Mouse (Mus musculus) CH12.LX (cell line): ENCODE measurements around the gene Lrrtm4. TPM values are rescaled to one million over a fixed set of nuclear protein-coding genes. Genes with fewer than 3 reads are reported as not detected.

ENCODE experiments used
- DNase-seq: peaks from one replicate; pipeline ENCODE4 v3.0.0-alpha.2; 2013; ENCODE audit errors: extremely low read depth
- H3K27ac ChIP-seq: 2 replicates; pipeline ENCODE4 v1.5.1; 2012; ENCODE audit warnings: low read depth, mild to moderate bottlenecking, control low read depth, moderate library complexity; ENCODE audit not compliant: insufficient read depth
- H3K27me3 ChIP-seq: replicated peaks from 2 replicates; pipeline ENCODE3; 2012; ENCODE audit warnings: inconsistent platforms
- H3K36me3 ChIP-seq, 2 experiments: replicated peaks in 1 of 2; 2 replicates each; pipeline versions ENCODE3 to v1.6.1; 2012; ENCODE audit warnings: inconsistent platforms in 1 of 2, low read length in 1 of 2, mild to moderate bottlenecking in 1 of 2, mixed read lengths in 1 of 2, moderate library complexity in 1 of 2; ENCODE audit not compliant: control insufficient read depth in 1 of 2, insufficient read depth in 1 of 2
- H3K4me1 ChIP-seq, 2 experiments: 2 replicates each; pipeline ENCODE4 v1.6.1; 2012; ENCODE audit warnings: inconsistent platforms in 1 of 2, moderate library complexity in 1 of 2; ENCODE audit not compliant: insufficient read depth in 2 of 2, control insufficient read depth in 1 of 2
- H3K4me2 ChIP-seq: 2 replicates; pipeline ENCODE4 v1.6.1; 2012; ENCODE audit warnings: low read depth, mild to moderate bottlenecking, control low read depth; ENCODE audit not compliant: poor library complexity, insufficient read depth, severe bottlenecking
- H3K4me3 ChIP-seq, 3 experiments: fragments of 150-350 bp in 1 of 3; sonication (generic) in 1 of 3; replicated peaks in 1 of 3; 2 replicates each; pipeline versions ENCODE3 to v1.5.1; 2011 to 2012; ENCODE audit warnings: low read depth in 2 of 3, low read length in 2 of 3, mild to moderate bottlenecking in 2 of 3, moderate library complexity in 2 of 3, control low read depth in 1 of 3, improper control_type of control experiment in 1 of 3, inconsistent platforms in 1 of 3, mixed read lengths in 1 of 3; ENCODE audit not compliant: poor library complexity in 1 of 3
- H3K79me2 ChIP-seq: replicated peaks from 2 replicates; pipeline ENCODE4 v1.6.1; 2012; ENCODE audit warnings: mild to moderate bottlenecking, moderate library complexity; ENCODE audit not compliant: control insufficient read depth, poor library complexity, insufficient read depth, severe bottlenecking; ENCODE audit errors: extremely low read depth
- H3K9ac ChIP-seq: 2 replicates; pipeline ENCODE4 v1.6.1; 2012; ENCODE audit warnings: low read depth, mild to moderate bottlenecking, control low read depth, moderate library complexity; ENCODE audit not compliant: insufficient read depth
- H3K9me3 ChIP-seq: replicated peaks from 2 replicates; pipeline ENCODE3; 2012; ENCODE audit warnings: low read length, inconsistent platforms, mixed read lengths
- CHD1 ChIP-seq: IDR thresholded peaks from 2 replicates; pipeline ENCODE4 v1.6.1; 2012; ENCODE audit warnings: low read depth, low read length, improper control_type of control experiment, inconsistent platforms
- CHD2 ChIP-seq: IDR thresholded peaks from 2 replicates; pipeline ENCODE4 v1.6.1; 2011; ENCODE audit warnings: low read length, improper control_type of control experiment
- CTCF ChIP-seq, 2 experiments: IDR thresholded peaks in 1 of 2; conservative IDR thresholded peaks in 1 of 2; 2 replicates each; pipeline ENCODE4 v1.5.1; 2011 to 2012; ENCODE audit warnings: low read depth in 2 of 2, low read length in 2 of 2, improper control_type of control experiment in 1 of 2, inconsistent platforms in 1 of 2, mild to moderate bottlenecking in 1 of 2, moderate library complexity in 1 of 2
- E2F4 ChIP-seq: IDR thresholded peaks from 2 replicates; pipeline ENCODE4 v1.6.1; 2011; ENCODE audit warnings: low read depth, low read length, improper control_type of control experiment; ENCODE audit not compliant: insufficient replicate concordance
- EP300 ChIP-seq: IDR thresholded peaks from 2 replicates; pipeline ENCODE4 v1.6.1; 2011; ENCODE audit warnings: low read length, improper control_type of control experiment
- ETS1 ChIP-seq: conservative IDR thresholded peaks from 2 replicates; pipeline ENCODE4 v1.6.1; 2012; ENCODE audit warnings: low read depth, mild to moderate bottlenecking, inconsistent platforms, low read length, improper control_type of control experiment, moderate library complexity
- HCFC1 ChIP-seq: IDR thresholded peaks from 2 replicates; pipeline ENCODE4 v1.6.1; 2012; ENCODE audit warnings: low read depth, mild to moderate bottlenecking, inconsistent platforms, low read length, improper control_type of control experiment
- IRF4 ChIP-seq: IDR thresholded peaks from 2 replicates; pipeline ENCODE4 v1.6.1; 2014; ENCODE audit warnings: low read depth, mild to moderate bottlenecking, inconsistent platforms, low read length, improper control_type of control experiment
- KAT2A ChIP-seq: IDR thresholded peaks from 2 replicates; pipeline ENCODE4 v1.6.1; 2012; ENCODE audit warnings: low read length, improper control_type of control experiment, inconsistent platforms; ENCODE audit not compliant: insufficient replicate concordance
- MAFK ChIP-seq: IDR thresholded peaks from 2 replicates; pipeline ENCODE4 v1.6.1; 2011; ENCODE audit warnings: low read length, improper control_type of control experiment; ENCODE audit not compliant: insufficient replicate concordance
- MAZ ChIP-seq: IDR thresholded peaks from 2 replicates; pipeline ENCODE4 v1.6.1; 2012; ENCODE audit warnings: low read depth, mild to moderate bottlenecking, inconsistent platforms, low read length, improper control_type of control experiment, moderate library complexity
- MXI1 ChIP-seq: IDR thresholded peaks from 2 replicates; pipeline ENCODE4 v1.6.1; 2011; ENCODE audit warnings: mild to moderate bottlenecking, low read depth, low read length, improper control_type of control experiment
- NRF1 ChIP-seq: IDR thresholded peaks from 2 replicates; pipeline ENCODE4 v1.6.1; 2014; ENCODE audit warnings: low read depth, mild to moderate bottlenecking, inconsistent platforms, low read length, improper control_type of control experiment, moderate library complexity
- PAX5 ChIP-seq: IDR thresholded peaks from 2 replicates; pipeline ENCODE4 v1.6.1; 2012; ENCODE audit warnings: low read length, inconsistent platforms, mixed read lengths
- POLR2A ChIP-seq: IDR thresholded peaks from 2 replicates; pipeline ENCODE4 v1.6.1; 2011; ENCODE audit warnings: low read depth, mild to moderate bottlenecking, improper control_type of control experiment, low read length
- RCOR1 ChIP-seq: conservative IDR thresholded peaks from 2 replicates; pipeline ENCODE4 v1.6.1; 2012; ENCODE audit warnings: low read depth, mild to moderate bottlenecking, inconsistent platforms, low read length, improper control_type of control experiment
- SIN3A ChIP-seq: IDR thresholded peaks from 2 replicates; pipeline ENCODE4 v1.6.1; 2012; ENCODE audit warnings: low read length, improper control_type of control experiment, inconsistent platforms
- TBP ChIP-seq: conservative IDR thresholded peaks from 2 replicates; pipeline ENCODE4 v1.6.1; 2011; ENCODE audit warnings: low read depth, low read length, improper control_type of control experiment
- UBTF ChIP-seq: IDR thresholded peaks from 2 replicates; pipeline ENCODE4 v1.6.1; 2012; ENCODE audit warnings: low read depth, mild to moderate bottlenecking, inconsistent platforms, low read length, improper control_type of control experiment, moderate library complexity
- USF1 ChIP-seq: IDR thresholded peaks from 2 replicates; pipeline ENCODE4 v1.6.1; 2014; ENCODE audit warnings: low read depth, mild to moderate bottlenecking, inconsistent platforms, low read length, improper control_type of control experiment
- ZKSCAN1 ChIP-seq: IDR thresholded peaks from 2 replicates; pipeline ENCODE4 v1.6.1; 2012; ENCODE audit warnings: low read depth, inconsistent platforms, low read length, improper control_type of control experiment, borderline replicate concordance
- ZMIZ1 ChIP-seq: IDR thresholded peaks from 2 replicates; pipeline ENCODE4 v1.6.1; 2012; ENCODE audit warnings: low read depth, mild to moderate bottlenecking, inconsistent platforms, low read length, improper control_type of control experiment
- dilution Hi-C: fragments of 300-500 bp; cut with MboI; formaldehyde crosslinking; loops from 2 replicates; pipeline ENCODE4 v1.14.3; 2020; ENCODE audit warnings: low sequenced_read_pairs; ENCODE audit not compliant: extremely low pct_unique_long_range_greater_than_20kb, extremely low pct_ligation_motif_present
- in situ Hi-C: fragments of 300-500 bp; cut with MboI; formaldehyde crosslinking; loops from 3 replicates; pipeline ENCODE4 v1.14.3; 2019; ENCODE audit warnings: low sequenced_read_pairs, low pct_ligation_motif_present, low pct_unique_long_range_greater_than_20kb, mixed read lengths
- polyA plus RNA-seq: library from polyadenylated mRNA; unstranded; fragments of >175 nt; gene quantifications from 2 replicates; pipeline ENCODE4 v1.2.1, GENCODE M21; 2012; ENCODE audit warnings: low read depth; ENCODE audit not compliant: insufficient read length
- total RNA-seq, 2 experiments: library from RNA; depleted of rRNA; stranded (reverse); fragments of 300-350 nt in 1 of 2; fragments of >200 nt in 1 of 2; gene quantifications; 2 replicates each; pipeline ENCODE4 v1.2.3; 2012 to 2014

Lrrtm4 gene
- total and polyA plus RNA-seq, 3 experiments: not detected

DNA sequence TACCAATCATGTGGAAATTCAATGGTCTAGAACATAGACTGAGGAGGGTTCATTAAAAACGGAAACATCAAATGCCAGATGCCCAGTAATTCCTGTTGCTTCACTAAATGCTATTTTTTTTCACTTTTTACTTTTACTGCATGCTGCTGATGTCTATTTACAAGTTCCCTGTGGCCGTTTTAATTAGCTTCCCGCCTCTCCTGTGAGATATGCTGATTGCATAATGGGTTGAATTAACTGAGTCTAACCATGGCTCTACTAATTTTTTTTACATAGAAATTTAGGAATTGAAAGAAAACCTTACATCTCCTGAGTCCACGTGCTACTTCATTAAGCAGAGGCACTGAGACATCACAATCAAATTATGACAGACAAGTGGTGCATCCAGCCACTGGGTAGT is 143.9 kb downstream of the Lrrtm4 start:
- dilution Hi-C loops (no loop called here), in situ Hi-C loops (no loop called here)
- Histone ChIP-seq H3K4me2 (no peak overlapping the region), H3K27me3 (no peaks in the 10 kb centered on the region)
- DNase-seq: no peak
- TF ChIP-seq PAX5 (no peak), RCOR1 (no peak), HCFC1 (no peak), MXI1 (no peak), SIN3A (no peak), EP300 (no peak), IRF4 (no peak), TBP (no peak), E2F4 (no peak)
- TF ChIP-seq, all 38 proteins: peak for 0
- no peaks in the 10 kb centered on the region for H3K4me1 ChIP-seq
- H3K36me3 ChIP-seq: no peaks in the 10 kb centered on the region
- H3K27ac ChIP-seq: no peak overlapping the region
- no peak overlapping the region for H3K4me3 ChIP-seq
- no peaks in the 10 kb centered on the region for H3K79me2 ChIP-seq
- no peak overlapping the region for H3K9ac ChIP-seq
- H3K9me3 ChIP-seq: peaks cover 27% of the 10 kb centered on the region

DNA sequence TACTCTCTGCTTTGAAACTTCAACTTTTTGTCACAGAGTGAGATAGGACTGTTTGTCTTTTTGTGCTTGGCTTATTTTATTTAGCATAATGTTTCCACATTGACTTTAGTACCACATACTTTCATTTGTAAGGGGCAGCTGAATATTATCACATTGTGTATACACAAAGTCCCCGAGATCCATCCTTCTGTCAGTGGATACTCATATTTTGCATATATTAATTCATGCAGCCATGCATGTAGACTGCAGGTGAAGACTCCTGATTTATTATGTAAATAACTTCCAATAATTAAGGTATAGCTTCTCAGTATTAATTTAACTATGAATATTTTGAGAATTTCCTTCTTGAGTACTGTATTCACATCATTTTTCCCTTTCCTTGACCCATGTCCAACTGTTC is 163.2 kb downstream of the Lrrtm4 start:
- no peak for TF ChIP-seq NRF1
- no peak for TF ChIP-seq ETS1
- no peak for TF ChIP-seq CTCF (conservative IDR thresholded peaks at IDR 0.05 in 1 of 2, IDR thresholded peaks at IDR 0.05 in 1 of 2; ENCODE audit: low read depth in 2 of 2, low read length in 2 of 2)
- no peak for TF ChIP-seq MAFK
- TF ChIP-seq POLR2A: no peak
- TF ChIP-seq ZKSCAN1: no peak
- no peak for TF ChIP-seq UBTF
- no peak for TF ChIP-seq MXI1
- TF ChIP-seq KAT2A: no peak
- TF ChIP-seq MAZ: no peak
- TF ChIP-seq RCOR1: no peak
- TF ChIP-seq USF1: no peak
- TF ChIP-seq CHD2: no peak
- TF ChIP-seq HCFC1: no peak
- no peak for TF ChIP-seq ZMIZ1
- no peak for TF ChIP-seq CHD1
- dilution Hi-C loops (no loop called here), in situ Hi-C loops (no loop called here)
- Histone ChIP-seq H3K9ac (no peak overlapping the region), H3K4me3 (no peak overlapping the region), H3K79me2 (no peaks in the 10 kb centered on the region), H3K36me3 (no peaks in the 10 kb centered on the region), H3K27me3 (no peaks in the 10 kb centered on the region), H3K27ac (no peak overlapping the region), H3K4me2 (no peak overlapping the region), H3K4me1 (no peaks in the 10 kb centered on the region), H3K9me3 (peaks cover 29% of the 10 kb centered on the region)
- DNase-seq: no peak
